Mouse (Mus musculus): Measurements from ENCODE around the gene Zkscan1. TPM values are rescaled to one million over a fixed set of nuclear protein-coding genes. Genes with fewer than 3 reads are reported as not detected.
"Not testable (repeated sequence)": the region's sequence is repeated elsewhere in the genome, so short reads cannot be mapped to it uniquely, and the experiment has no call there.

Zkscan1 gene
- total RNA-seq (2022), result 10 to 100 TPM; 39.6 to 44.7 (median 42.9) TPM

DNA sequence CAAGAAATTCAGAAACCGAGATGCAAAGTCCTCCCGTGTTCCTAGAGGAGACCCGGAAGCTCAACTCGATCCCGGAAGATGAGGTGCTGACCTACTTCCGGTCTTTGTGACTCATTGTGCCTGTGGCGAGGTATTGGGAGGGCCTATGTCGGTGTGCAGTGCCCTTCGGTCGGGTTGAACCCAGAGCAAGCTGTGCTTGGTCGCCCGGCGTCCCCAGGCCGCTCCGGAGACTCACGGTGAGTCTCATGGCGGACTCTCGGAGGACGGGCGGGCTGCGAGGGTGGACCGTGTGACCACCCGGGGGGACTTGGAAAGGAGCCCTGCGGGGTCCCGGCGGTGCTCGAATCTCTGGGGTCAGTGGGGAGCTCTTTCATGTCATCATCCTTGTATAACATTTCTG lies at the start of gene Zkscan1:
Gene Zkscan1, plus strand, starts transcription at position 89 of the 400 bp plus-strand sequence.
- peak; percentile 48 to 81 for DNase-seq (ENCODE audit: low spot score in 2 of 2)

DNA sequence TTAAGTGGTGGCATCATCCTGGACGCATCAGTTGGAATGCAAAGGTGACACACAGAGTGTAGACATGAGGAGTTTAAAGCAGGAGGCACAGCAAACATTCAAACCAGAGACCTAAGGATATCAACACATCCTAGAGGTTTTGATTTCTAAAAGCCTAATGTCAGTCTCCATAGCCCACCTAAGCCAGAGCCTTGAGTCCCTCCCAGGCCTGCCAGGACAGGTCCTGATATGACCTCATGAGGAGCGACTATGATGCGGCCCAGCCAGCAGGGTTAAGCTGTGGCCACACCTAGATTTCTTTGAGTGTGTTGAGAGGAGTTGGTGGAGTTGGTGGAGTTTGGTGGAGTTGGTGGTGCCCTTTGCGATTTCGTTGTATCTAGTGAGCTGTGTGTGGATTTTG lies 32.0 kb upstream of the Zkscan1 start, which contains the start of gene Smok3c:
Gene Smok3c, plus strand, starts transcription at position 301 of the 400 bp plus-strand sequence.
- DNase-seq (ENCODE audit: low spot score in 2 of 2), result not testable (repeated sequence)

DNA sequence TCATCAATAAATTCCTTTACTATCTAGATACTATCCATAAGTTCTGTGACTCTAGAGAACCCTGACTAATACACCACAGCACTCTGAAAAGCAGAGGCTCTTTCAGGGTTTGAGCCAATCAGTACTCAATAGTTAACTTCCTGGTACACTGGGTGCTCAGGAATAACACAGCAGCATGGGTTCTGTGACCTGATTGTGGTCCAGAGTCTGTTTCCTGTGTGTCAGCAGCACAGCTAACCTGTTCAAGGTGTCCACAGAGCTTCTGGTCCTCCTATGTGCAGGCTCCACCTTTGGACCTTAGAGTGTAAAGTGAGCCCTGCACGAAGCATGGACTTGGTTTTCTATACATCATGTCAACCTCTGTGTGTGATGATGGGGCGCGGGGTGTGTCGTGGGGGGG lies 11.1 kb upstream of the Zkscan1 start:
- DNase-seq (ENCODE audit: low spot score in 2 of 2), result no peak

DNA sequence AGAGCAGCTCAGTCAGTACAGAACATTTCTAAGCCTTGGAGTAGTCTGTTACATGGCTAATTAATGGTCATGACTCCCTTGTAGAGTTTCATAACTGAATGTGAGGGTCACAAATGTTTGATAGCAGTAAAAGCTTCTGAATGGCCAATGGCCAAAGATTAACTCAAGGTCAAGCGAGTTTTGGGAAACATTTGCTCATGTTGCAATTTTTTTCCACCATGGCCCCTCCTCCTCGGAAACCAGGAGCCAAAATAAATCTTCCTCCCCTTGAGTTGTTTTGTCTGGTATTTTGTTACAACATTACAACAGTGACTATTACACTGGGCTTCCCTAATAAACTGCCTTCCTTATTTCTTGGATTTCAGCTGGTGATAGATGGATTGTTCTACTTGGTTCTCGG lies 9.2 kb upstream of the Zkscan1 start:
- no peak for DNase-seq (ENCODE audit: low spot score in 2 of 2)

DNA sequence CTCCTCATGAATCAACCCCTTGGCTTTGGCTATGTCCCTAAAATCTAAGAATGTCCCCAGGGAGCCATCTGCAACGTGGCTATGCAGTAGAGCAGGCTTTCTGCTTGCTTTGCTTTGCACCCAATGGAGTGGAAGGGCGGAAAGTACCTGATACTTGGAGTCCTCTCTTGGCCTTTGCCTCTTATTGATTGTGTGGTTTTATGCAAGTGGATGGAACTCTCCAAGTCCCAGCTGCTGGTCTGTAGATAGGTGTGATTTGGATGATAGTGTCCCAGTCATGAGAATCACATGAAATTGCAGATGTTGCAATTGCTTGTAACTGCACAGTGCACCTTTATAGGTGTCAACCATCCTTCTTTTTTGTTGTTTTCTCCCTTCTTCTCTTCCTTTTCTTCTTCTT lies 8.7 kb upstream of the Zkscan1 start:
- DNase-seq (ENCODE audit: low spot score in 2 of 2), result no peak

DNA sequence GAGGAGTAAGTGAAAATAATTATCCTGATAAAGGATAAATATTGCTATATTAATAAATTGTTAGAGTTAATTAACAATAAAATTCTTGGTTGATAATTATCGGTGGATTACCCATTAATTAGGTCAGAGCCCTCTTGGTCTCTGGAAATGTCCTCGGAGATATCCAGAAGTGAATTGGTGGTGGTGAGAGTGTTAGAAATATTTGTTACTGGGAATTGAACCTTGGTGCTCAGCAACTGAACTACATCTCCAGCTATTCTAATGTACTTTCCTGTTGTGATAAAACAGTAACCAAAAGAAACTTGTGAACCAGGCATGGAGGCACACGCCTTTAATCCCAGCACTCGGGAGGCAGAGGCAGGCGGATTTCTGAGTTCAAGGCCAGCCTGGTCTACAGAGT lies 4.4 kb upstream of the Zkscan1 start:
- DNase-seq (ENCODE audit: low spot score in 2 of 2), result no peak

DNA sequence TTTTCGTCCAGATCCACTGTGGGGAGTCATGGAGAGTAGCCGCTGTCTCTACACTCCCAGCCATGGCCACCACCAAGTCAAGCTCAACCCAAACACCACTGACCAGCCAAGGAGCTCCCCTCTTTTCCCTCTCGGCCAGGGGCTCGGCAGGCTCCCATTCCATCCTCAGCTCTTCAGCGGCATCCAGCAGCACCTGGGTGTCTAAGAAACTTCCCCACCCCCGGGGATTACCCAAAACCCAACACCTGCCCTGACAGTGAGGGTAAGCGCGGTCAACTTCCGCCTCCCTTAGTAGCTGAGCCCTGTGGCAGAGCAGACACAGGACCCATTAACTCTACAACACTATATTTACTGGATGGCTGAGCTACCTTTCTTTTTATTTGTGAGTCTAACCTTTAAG lies 3.4 kb upstream of the Zkscan1 start:
- DNase-seq (ENCODE audit: low spot score in 2 of 2), result no peak

DNA sequence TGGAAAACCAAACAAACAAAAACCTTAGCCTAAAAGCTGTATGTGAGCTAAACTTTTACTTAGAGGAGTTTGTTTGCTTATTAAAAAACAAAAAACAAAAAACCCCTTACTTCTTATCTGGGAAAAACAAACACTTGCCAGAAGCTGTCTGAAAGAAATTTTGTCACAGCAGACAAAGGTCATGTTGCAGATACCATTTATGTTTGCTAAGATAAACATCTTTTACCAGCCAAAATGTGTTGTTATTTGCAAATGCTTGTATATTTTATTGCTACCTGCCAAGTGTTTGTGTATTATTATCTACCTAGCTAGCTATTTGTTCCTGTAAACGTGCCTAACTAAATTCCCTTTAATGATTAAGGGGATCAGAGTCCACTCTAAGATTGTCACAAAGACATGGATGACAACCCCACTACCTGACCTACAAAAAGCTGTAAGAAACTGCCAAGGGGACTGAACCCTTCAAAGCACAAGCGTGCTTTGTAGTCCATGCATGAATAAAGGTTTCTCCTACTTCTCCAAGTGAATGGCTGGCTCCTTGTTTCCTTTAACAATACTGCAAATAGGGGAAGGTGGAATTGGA lies 1.5 kb upstream of the Zkscan1 start:
- no peak for DNase-seq (ENCODE audit: low spot score in 2 of 2)

DNA sequence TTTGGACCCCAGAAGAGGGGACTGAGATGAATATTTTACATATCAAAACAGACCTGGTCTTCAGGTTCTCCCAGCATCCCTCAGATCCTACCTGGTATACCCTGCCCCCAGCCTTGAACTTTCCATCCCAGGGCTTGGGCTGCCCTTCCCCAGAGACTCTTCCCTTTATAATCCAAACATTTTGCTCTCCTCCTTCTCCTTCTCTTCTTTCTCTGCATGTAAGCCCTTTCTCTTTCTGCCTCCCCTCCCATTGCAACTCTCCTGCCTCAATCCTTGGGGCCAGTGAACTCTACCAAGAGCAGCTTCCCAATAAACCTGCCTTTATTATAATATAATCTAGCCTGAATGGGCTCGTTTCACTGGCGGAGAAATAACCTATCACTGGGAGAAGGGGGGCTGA lies 948 bp upstream of the Zkscan1 start:
- DNase-seq (ENCODE audit: low spot score in 2 of 2), result no peak

DNA sequence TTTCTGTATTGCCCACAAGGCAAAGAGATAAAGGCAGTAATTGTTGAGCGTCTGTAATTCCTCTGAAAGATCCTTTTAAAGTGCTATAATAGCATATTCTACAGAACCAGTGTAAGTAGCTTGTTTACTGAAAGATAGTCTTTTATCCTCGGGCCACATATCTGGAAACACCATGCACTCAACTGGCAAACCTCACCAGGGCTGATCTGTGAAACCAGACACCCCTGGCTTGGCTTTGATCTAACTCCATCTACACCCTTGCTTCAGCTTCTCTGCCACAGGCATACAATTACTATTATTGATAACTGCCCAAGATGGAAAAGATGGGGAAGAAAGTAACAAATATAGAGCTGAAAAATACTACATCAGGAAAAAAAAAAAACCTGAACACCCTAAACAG lies 377 bp upstream of the Zkscan1 start:
- DNase-seq (ENCODE audit: low spot score in 2 of 2), result no peak

DNA sequence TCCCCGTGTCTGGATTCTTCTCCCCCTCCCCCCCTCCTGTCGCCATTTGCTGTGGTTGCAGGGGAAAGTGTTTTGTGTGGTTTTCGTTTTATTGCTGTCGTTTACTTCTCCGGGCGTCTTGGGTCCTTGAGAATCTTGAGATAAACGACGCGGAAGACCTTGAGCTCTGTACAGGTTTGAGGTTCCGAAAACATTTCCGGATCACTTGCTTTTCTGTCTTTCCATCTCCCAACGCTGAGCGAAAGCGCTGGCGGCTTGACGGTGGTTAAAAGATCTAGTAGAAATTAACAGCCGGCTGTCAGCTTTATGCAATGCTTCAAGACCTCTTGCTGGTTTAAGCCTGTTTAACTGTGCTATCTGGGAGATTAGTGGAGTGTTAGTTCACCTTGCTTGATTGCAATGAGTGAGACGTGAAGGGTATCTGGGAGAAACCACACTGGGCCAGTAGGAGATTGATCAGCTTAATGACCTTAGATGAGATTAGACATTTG lies 582 bp downstream of the Zkscan1 start:
- no peak for DNase-seq (ENCODE audit: low spot score in 2 of 2)

DNA sequence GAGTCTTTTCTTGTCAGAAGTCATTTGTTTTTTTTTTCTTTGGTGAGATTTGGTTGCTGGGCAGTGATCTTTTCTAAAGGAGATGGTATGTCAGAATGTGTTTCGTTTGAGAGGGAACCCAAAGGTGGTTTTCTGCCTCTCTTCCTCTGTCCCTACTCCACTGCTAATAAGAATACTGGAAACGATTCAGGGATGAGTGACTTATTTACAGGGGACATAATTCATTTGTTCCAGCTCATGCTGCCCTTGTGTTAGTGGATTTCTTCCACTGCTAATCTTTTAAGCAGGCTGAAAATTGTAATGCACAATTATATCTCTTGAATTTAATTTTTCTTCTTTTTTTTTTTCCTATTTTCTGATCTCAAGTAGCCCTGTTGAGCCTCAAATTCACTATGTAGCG lies 2.0 kb downstream of the Zkscan1 start:
- no peak for DNase-seq (ENCODE audit: low spot score in 2 of 2)

DNA sequence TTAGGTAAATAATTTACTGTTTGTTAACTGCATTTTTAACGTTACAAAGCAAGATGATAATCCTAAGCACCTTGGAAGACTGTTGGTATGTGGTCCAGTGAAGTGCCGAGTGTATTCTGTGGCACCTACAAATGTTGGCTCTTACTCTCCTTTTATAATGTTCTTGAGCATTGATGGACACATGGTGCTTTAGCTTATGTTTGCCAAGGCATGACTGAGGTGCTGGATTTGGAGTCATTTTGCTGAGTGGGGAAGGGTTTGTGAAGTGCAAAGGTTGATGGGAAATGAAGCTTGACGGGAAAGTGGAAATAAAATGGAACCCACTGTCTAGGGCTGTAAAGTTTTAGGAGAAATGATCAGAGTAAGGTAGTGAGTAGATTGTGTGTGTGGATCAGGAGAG lies 3.5 kb downstream of the Zkscan1 start:
- DNase-seq (ENCODE audit: low spot score in 2 of 2), result no peak

DNA sequence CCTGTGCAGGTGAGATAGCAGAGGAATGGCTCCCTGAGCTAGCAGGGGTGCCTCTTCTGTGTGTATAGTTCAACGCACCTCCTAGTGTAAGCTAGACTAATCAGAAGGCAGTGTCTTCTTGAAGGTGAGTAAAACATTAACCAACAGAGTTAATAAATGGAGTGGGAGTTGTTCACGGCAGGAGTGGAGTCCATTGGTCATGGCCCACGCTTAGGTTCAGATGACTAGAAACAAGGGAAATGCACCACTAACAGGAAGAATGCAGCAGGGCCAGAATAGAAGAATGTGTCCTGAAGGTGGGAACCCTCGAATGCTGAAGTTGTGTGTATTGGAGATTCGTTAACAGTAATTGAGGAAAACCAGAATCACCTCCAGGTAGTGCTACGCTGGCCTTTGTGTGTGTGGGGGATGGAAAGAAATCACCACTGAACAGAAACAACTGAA lies 4.2 kb downstream of the Zkscan1 start:
- no peak for DNase-seq (ENCODE audit: low spot score in 2 of 2)

DNA sequence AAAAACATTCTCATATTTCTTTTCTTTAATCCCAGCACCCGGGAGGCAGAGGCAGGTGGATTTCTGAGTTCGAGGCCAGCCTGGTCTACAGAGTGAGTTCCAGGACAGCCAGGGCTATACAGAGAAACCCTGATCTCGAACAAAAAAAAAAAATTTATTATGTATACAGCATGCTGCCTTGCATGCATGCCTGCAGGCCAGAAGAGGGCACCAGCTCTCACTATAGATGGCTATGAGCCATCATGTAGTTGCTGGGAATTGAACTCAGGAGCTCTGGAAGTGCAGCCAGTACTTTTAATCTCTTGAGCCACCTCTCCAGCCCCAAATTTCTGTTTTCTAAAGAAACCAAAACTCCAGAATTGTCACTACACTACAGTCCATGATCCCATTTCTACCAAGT lies 5.4 kb downstream of the Zkscan1 start:
- DNase-seq (ENCODE audit: low spot score in 2 of 2), result no peak

DNA sequence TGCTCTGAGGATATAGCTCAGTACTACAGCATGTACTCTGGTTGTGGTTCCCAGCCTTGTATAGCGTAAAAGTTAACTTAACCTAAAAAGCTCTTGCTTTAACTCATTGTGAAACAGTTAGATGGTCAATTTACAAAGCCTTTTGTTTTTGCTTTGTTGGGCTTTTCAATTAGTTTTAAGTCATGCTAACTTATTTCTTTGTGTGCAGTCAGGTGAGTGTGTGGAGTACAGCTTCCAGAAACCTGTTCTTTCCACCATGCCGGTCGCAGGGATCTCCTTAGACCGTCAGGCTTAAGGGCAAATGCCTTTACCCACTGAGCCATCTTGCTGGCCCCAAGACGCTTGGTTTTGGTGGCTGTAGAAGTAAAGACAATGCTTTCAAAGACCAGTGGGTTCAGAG lies 5.9 kb downstream of the Zkscan1 start:
- no peak for DNase-seq (ENCODE audit: low spot score in 2 of 2)

DNA sequence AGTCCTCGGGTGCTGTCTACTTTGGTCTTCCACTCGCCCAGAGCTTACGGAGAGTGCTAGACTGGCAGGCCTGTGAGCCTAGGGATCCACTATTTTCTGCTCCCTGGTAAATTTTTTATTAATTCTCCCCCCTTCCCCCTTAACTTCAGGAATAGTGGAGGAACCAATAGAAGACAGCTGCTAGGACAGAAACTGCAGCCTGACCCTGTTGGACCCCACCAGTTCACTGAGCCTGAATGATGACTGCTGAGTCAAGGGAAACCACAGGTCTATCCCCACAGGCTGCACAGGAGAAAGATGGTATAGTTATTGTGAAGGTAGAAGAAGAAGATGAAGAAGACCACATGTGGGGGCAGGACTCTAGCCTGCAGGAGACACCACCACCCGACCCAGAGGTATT lies 7.9 kb downstream of the Zkscan1 start:
- no peak for DNase-seq (ENCODE audit: low spot score in 2 of 2)

DNA sequence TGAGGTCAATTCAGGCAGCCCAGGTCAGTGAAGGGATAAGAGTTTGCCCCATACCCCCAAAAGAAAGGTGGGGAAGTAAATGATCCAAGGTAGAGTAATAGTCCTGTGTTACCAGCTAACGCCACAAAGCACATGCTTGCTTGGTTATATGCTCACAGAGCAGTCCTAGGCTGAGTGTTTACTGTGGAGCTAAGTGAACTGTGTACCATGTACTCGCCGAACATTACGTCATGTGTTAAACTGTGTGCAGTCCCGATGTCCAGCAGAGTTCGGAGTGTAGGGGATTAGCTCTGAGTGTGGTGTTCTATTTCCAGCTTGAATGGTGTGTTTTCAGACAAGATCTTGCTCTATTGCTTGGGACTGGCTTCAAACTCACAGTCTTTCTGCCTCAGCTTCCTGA lies 9.6 kb downstream of the Zkscan1 start:
- no peak for DNase-seq (ENCODE audit: low spot score in 2 of 2)

DNA sequence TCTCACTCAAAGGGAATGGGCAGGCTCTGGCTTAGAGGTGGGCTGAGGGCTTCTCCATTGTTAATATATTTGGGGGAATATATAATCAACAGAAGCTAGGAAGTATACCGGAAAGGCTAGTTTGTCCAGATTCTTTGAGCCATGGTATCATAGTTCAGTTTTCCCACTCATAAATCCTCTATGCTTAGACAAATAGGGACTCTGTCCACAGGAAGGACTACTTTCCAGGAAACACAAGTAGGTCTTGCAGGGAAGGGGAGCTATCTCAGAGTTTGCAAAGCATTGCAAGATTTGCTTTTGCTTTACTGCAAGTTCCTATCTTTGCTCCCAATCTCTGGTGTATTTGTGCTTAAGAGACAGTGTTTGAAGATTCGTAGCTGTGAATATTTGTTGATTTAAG lies 20.1 kb downstream of the Zkscan1 start:
- no peak for DNase-seq (ENCODE audit: low spot score in 2 of 2)

DNA sequence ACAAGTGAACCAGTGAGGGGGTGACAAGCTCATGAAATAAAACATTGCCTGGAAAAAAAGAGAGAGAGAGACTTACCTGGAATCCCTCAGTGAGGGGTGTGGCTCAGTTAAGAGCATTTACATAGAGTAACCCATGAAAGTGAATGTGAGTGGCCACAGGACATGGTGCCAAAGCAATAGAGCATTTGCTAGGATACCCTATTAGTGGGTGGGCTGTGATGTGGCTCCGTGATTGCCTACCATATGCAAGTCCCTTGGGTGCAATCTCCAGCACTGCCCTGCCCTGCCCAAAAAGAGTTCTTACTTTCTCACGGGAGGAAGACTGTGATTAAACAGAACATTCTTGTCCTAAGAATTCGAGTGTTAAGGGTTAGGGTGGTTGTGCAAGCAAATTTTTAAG lies 22.2 kb downstream of the Zkscan1 start:
- DNase-seq (ENCODE audit: low spot score in 2 of 2), result no peak

DNA sequence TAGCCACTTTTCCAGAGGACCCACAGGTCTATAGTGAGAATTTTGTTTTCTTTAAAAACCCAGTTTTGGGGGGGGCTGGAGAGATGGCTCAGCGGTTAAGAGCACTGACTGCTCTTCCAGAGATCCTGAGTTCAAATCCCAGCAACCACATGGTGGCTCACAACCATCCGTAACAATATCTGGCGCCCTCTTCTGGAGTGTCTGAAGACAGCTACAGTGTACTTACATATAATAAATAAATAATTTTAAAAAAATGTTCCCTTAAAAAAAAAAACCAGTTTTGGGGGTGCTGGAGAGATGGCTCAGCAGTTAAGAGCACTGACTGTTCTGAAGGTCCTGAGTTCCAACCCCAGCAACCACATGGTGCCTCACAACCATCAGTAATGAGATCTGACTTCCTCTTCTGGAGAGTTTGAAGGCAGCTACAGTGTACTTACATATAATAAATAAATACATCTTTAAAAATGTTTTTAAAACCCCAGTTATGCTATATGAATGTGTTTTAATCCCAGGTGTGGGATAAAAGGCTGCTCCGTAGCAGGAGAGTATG lies 25.0 kb downstream of the Zkscan1 start:
- not testable (repeated sequence) for DNase-seq (ENCODE audit: low spot score in 2 of 2)

DNA sequence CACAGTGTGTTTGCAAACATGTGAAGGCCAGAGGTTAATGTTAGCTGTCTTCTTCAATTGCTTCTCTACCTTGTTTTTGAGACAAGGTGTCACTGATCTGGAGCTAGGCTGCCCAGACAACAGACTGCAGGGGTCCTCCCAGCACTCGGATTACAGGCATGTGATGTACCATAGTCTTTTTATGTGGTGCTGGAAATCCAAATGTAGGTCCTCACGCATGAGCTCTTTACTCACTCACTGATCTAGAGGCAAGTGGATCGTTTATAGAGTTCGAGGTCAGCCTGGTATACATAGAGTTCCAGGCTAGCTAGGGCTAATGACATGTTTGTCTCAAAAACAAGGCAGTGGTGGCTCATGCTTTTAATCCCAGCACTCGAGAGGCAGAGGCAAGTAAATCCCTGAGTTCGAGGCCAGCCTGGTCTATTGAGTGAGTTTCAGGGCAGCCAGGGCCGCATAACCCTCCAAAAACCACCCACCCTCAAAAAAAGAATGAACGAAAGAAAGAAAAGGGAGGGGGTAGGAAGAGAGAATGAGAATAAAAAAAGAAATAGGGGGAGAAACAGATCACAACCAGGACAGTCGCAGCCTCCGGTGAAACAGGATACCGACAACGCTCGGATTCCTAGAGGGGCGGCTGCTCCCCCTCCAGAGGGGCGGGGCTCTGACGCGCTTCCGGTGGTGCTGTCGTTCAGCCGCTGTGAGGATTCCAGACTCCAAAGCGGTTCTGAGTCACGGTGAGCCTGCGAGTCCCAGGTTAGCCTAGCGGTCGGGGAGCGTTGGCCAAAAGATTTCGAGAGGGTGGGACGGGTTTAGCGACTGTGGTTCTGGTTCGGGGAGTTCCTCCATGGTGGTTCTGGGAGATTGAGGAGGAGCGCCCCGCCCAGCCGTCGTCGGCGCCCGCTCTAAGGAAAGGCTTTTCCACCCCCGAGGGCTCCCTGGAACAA lies 31.6 kb downstream of the Zkscan1 start, which contains the start of gene Zscan21:
Gene Zscan21, plus strand, starts transcription at position 649 of the 944 bp plus-strand sequence.
- DNase-seq (ENCODE audit: low spot score in 2 of 2), result peak; percentile 80 to 81
